Mouse (Mus musculus): ENCODE results near the gene Sh3tc1. TPM values are rescaled to one million over a fixed set of nuclear protein-coding genes. Genes with fewer than 3 reads are reported as not detected.

The Sh3tc1 gene
- polyA plus RNA-seq, 1 experiment, result 0.72 TPM

DNA sequence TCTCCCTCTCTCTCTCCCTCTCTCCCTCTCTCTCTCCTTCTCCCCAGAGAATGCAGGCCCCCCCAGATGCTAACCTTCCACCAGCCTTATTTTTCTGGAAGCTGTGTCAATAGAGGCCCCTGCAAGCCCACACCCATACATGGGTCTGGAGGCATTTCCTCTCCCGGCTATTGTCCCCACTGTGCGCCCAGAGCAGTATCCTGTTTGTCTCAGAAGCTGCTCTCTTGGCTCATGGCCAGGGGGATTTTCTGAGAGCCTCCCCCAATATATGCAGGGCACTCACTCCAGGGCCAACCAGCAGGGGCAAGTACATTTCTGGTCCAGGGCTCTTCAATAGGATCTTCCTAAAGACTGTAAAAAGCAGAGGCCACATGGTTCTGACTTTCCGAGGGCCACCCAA is 9.9 kb downstream of the Sh3tc1 start:
- no peak overlapping the region for H3K27ac ChIP-seq (ENCODE audit: control insufficient read depth, insufficient read depth, low read depth, low read length)
- no peaks in the 10 kb centered on the region; the same call in 1 of the 2 replicates for H3K4me1 ChIP-seq (ENCODE audit: control insufficient read depth, insufficient read depth, low read length)
- TF ChIP-seq POLR2A (IDR thresholded peaks at IDR 0.05; ENCODE audit: control insufficient read depth, low read depth, low read length), result no peak
- TF ChIP-seq CTCF (IDR thresholded peaks at IDR 0.05; ENCODE audit: control insufficient read depth, insufficient read depth, insufficient replicate concordance, low read depth, low read length), result no peak
- no peaks in the 10 kb centered on the region for H3K36me3 ChIP-seq (ENCODE audit: control insufficient read depth, insufficient read depth, low read length)
- no peaks in the 10 kb centered on the region for H3K27me3 ChIP-seq (ENCODE audit: control insufficient read depth, insufficient read depth, low read length)
- no peak overlapping the region for H3K4me3 ChIP-seq (ENCODE audit: control insufficient read depth, low read depth, low read length)

DNA sequence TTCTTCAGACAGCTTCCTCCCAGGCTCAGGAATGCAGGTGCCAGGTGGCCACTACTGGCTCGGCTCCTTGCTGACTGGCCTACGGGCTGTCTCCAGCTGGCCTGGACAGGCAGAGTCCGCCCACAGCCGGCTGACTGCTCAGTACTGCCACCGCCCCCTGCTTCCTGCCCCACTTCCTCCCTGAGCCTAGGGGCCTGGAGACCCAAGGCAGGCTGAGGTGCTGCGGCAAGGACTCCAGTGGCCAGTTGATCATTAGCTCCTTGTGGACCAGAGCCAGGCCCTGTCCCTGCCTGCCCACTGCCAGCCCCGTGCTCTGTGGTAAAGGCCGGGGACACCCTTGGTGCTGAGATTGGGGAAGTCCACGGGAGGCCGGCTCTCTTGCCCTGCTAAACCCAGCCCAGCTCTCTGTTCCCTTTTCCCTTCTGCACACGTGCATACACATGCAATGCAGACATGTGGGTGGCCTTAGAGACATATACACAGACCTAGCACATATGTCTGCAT is 10.8 kb downstream of the Sh3tc1 start:
- H3K4me1 ChIP-seq (ENCODE audit: control insufficient read depth, insufficient read depth, low read length), result no peaks in the 10 kb centered on the region; the same call in 1 of the 2 replicates
- no peaks in the 10 kb centered on the region for H3K27me3 ChIP-seq (ENCODE audit: control insufficient read depth, insufficient read depth, low read length)
- peak overlapping the region; percentile 12 for H3K4me3 ChIP-seq (ENCODE audit: control insufficient read depth, low read depth, low read length)
- TF ChIP-seq POLR2A (IDR thresholded peaks at IDR 0.05; ENCODE audit: control insufficient read depth, low read depth, low read length), result no peak
- no peak for TF ChIP-seq CTCF (IDR thresholded peaks at IDR 0.05; ENCODE audit: control insufficient read depth, insufficient read depth, insufficient replicate concordance, low read depth, low read length)
- no peak overlapping the region for H3K27ac ChIP-seq (ENCODE audit: control insufficient read depth, insufficient read depth, low read depth, low read length)
- H3K36me3 ChIP-seq (ENCODE audit: control insufficient read depth, insufficient read depth, low read length), result no peaks in the 10 kb centered on the region

DNA sequence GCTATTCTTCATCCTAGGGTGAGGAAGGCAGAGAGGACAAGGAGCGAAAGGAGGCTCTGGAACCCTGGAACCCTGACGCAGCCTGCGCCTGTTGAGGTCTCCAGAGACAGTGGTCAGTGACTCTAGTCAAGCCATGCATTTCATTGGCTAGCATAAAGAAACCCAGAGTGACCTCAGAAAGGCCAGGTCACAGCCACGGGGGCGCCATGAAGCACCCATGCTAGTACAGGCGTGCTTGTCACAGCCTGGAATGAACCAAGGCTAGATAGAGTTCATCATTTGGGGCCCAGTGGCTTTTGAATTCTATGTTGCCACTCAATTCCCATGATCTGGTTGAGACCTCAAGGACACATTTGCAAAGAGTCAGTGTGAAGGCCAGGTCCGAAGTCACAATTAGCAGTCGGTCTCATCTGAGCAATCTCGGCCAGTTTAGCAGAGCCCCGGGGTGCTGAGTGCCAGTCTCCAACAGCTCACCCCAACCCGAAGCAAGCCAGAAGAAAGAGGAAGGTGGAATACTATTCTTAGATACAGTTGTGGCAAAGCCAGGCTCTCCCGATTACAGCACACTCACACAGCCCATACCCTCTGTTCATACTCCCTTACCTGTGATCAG is 11.3 kb downstream of the Sh3tc1 start:
- TF ChIP-seq POLR2A (IDR thresholded peaks at IDR 0.05; ENCODE audit: control insufficient read depth, low read depth, low read length), result no peak
- TF ChIP-seq CTCF (IDR thresholded peaks at IDR 0.05; ENCODE audit: control insufficient read depth, insufficient read depth, insufficient replicate concordance, low read depth, low read length), result no peak
- no peak overlapping the region for H3K27ac ChIP-seq (ENCODE audit: control insufficient read depth, insufficient read depth, low read depth, low read length)
- no peaks in the 10 kb centered on the region for H3K36me3 ChIP-seq (ENCODE audit: control insufficient read depth, insufficient read depth, low read length)
- H3K4me1 ChIP-seq (ENCODE audit: control insufficient read depth, insufficient read depth, low read length), result no peaks in the 10 kb centered on the region; the same call in 1 of the 2 replicates
- no peaks in the 10 kb centered on the region for H3K27me3 ChIP-seq (ENCODE audit: control insufficient read depth, insufficient read depth, low read length)
- peak overlapping the region; percentile 12 for H3K4me3 ChIP-seq (ENCODE audit: control insufficient read depth, low read depth, low read length)

DNA sequence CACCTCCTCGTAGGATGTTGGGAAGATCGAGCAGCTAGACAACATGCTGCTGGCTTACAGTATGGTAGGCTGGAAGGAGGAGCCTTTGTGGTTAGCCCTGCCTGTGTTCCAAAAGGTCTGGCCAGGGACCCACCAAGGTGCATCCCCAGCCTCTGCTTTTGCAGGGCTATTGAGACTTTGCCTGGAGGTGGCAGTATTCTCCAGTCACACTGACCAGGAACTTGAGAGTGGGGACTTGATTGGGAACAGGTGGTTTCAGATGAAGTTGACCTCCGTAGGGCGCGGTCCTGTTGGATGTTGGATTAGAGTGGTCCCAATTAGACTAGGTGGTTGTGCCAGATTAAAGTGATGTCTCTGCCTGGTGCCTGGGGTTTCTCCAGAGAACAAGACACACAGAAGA is 12.3 kb downstream of the Sh3tc1 start:
- no peak overlapping the region for H3K27ac ChIP-seq (ENCODE audit: control insufficient read depth, insufficient read depth, low read depth, low read length)
- no peak overlapping the region for H3K4me3 ChIP-seq (ENCODE audit: control insufficient read depth, low read depth, low read length)
- H3K36me3 ChIP-seq (ENCODE audit: control insufficient read depth, insufficient read depth, low read length), result no peaks in the 10 kb centered on the region
- no peaks in the 10 kb centered on the region for H3K27me3 ChIP-seq (ENCODE audit: control insufficient read depth, insufficient read depth, low read length)
- no peak for TF ChIP-seq POLR2A (IDR thresholded peaks at IDR 0.05; ENCODE audit: control insufficient read depth, low read depth, low read length)
- no peak for TF ChIP-seq CTCF (IDR thresholded peaks at IDR 0.05; ENCODE audit: control insufficient read depth, insufficient read depth, insufficient replicate concordance, low read depth, low read length)
- no peaks in the 10 kb centered on the region; the same call in 1 of the 2 replicates for H3K4me1 ChIP-seq (ENCODE audit: control insufficient read depth, insufficient read depth, low read length)

DNA sequence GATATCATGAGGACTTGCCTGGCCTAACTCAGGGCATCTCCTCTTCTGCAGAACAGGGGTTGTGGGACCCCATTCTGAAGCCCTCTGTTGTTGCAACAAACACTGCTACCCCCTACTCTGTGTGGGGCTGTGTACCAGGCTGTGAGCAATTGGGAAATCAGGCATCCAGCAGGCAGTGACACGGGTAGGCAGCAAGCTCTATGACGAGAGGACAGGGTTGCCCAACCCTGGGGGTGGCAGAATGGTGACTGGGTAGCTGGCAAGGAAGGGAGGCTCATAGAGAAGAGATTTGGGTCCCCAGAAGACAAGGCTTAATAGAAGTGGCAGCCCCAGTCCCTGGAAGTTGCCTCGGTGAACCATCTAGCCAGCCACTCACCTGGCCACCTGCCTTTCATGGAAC is 13.9 kb downstream of the Sh3tc1 start:
- H3K27me3 ChIP-seq (ENCODE audit: control insufficient read depth, insufficient read depth, low read length), result no peaks in the 10 kb centered on the region
- no peak overlapping the region for H3K4me3 ChIP-seq (ENCODE audit: control insufficient read depth, low read depth, low read length)
- no peak overlapping the region for H3K27ac ChIP-seq (ENCODE audit: control insufficient read depth, insufficient read depth, low read depth, low read length)

DNA sequence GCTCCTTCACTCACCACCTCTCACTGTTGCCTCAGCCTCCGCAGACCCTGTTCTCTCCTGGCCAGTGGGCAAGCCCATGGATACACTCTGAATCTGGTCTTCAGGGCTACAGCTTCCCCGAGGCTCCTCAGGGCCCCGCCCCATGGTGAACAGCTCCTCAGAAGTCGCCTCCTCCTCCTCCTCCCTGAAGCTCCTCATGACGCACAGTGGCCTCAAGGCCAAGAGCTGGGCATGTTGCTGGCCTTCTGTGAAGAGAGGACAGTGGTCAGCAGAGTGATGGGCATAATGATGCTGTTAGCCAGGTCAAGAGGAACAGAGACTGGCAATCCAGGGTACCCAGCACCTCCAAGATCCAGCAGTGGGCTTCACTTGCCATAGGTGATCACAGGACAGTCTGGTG is 15.9 kb downstream of the Sh3tc1 start:
- Histone ChIP-seq H3K4me1 (ENCODE audit: control insufficient read depth, insufficient read depth, low read length) (peaks cover 9% of the 10 kb centered on the region), H3K27ac (ENCODE audit: control insufficient read depth, insufficient read depth, low read depth, low read length) (no peak overlapping the region), H3K27me3 (ENCODE audit: control insufficient read depth, insufficient read depth, low read length) (no peaks in the 10 kb centered on the region), H3K36me3 (ENCODE audit: control insufficient read depth, insufficient read depth, low read length) (no peaks in the 10 kb centered on the region), H3K4me3 (ENCODE audit: control insufficient read depth, low read depth, low read length) (no peak overlapping the region)
- TF ChIP-seq CTCF (IDR thresholded peaks at IDR 0.05; ENCODE audit: control insufficient read depth, insufficient read depth, insufficient replicate concordance, low read depth, low read length) (no peak), POLR2A (IDR thresholded peaks at IDR 0.05; ENCODE audit: control insufficient read depth, low read depth, low read length) (no peak)

More for the DNA sequence above, 13.9 kb downstream of the Sh3tc1 start:
- Histone ChIP-seq H3K4me1 (ENCODE audit: control insufficient read depth, insufficient read depth, low read length) (no peaks in the 10 kb centered on the region; the same call in 1 of the 2 replicates), H3K36me3 (ENCODE audit: control insufficient read depth, insufficient read depth, low read length) (no peaks in the 10 kb centered on the region)
- TF ChIP-seq CTCF (IDR thresholded peaks at IDR 0.05; ENCODE audit: control insufficient read depth, insufficient read depth, insufficient replicate concordance, low read depth, low read length) (no peak), POLR2A (IDR thresholded peaks at IDR 0.05; ENCODE audit: control insufficient read depth, low read depth, low read length) (no peak)

DNA sequence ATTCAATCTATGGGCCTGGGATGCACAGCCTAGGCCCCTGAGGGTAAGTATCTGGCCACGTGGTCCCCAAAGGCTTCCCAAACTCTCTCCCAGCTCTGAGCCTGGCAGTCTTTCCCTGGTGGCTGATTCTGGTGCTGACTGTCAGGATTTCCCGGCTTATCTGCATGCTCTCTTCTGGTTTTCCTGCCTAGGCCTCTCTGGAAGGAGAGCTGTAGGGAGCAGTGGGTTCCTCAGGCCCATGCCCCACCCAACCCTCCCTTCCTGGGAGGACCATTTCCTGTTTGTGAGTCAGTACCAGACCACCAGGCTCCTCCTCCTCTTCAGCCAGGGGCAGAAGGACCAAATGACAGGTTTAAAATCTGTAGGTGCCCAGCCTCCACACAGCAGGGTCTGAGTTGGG is 17.1 kb downstream of the Sh3tc1 start:
- H3K27me3 ChIP-seq (ENCODE audit: control insufficient read depth, insufficient read depth, low read length), result no peaks in the 10 kb centered on the region
- peaks cover 9% of the 10 kb centered on the region for H3K4me1 ChIP-seq (ENCODE audit: control insufficient read depth, insufficient read depth, low read length)
- no peak overlapping the region for H3K4me3 ChIP-seq (ENCODE audit: control insufficient read depth, low read depth, low read length)
- H3K36me3 ChIP-seq (ENCODE audit: control insufficient read depth, insufficient read depth, low read length), result no peaks in the 10 kb centered on the region
- TF ChIP-seq POLR2A (IDR thresholded peaks at IDR 0.05; ENCODE audit: control insufficient read depth, low read depth, low read length), result no peak
- no peak for TF ChIP-seq CTCF (IDR thresholded peaks at IDR 0.05; ENCODE audit: control insufficient read depth, insufficient read depth, insufficient replicate concordance, low read depth, low read length)
- no peak overlapping the region for H3K27ac ChIP-seq (ENCODE audit: control insufficient read depth, insufficient read depth, low read depth, low read length)
